Mouse (Mus musculus): ENCODE results near the gene Zfp341. TPM values are rescaled to one million over a fixed set of nuclear protein-coding genes. Genes with fewer than 3 reads are reported as not detected.
A peak's percentile ranks its signal among the peaks of the same experiment; 100 is the strongest.

Zfp341 gene
- polyA plus RNA-seq, 1 experiment = 18.7 TPM

GRCm38 (mm10) chr2:154591239-154591638 lies 21.9 kb upstream of the Zfp341 start:
- no peak for DNase-seq (ENCODE audit: low read depth)
- no peak for TF ChIP-seq POLR2A (IDR thresholded peaks at IDR 0.05; ENCODE audit: borderline replicate concordance, extremely low read depth, insufficient read depth, insufficient read length, poor library complexity, severe bottlenecking)
- no peak for TF ChIP-seq CTCF (IDR thresholded peaks at IDR 0.05; ENCODE audit: borderline replicate concordance, extremely low read depth, insufficient read depth, insufficient read length)

GRCm38 (mm10) chr2:154593025-154593424 lies 20.1 kb upstream of the Zfp341 start:
- DNase-seq (ENCODE audit: low read depth) = no peak

GRCm38 (mm10) chr2:154595775-154596174 lies 17.3 kb upstream of the Zfp341 start:
- peak; percentile 61 for DNase-seq (ENCODE audit: low read depth)
- no peak for TF ChIP-seq CTCF (IDR thresholded peaks at IDR 0.05; ENCODE audit: borderline replicate concordance, extremely low read depth, insufficient read depth, insufficient read length)
- no peak for TF ChIP-seq POLR2A (IDR thresholded peaks at IDR 0.05; ENCODE audit: borderline replicate concordance, extremely low read depth, insufficient read depth, insufficient read length, poor library complexity, severe bottlenecking)

More at GRCm38 (mm10) chr2:154593025-154593424, 20.1 kb upstream of the Zfp341 start:
- no peak for TF ChIP-seq POLR2A (IDR thresholded peaks at IDR 0.05; ENCODE audit: borderline replicate concordance, extremely low read depth, insufficient read depth, insufficient read length, poor library complexity, severe bottlenecking)
- peak; percentile 42; the same call in 1 of the 2 replicates for TF ChIP-seq CTCF (IDR thresholded peaks at IDR 0.05; ENCODE audit: borderline replicate concordance, extremely low read depth, insufficient read depth, insufficient read length)

GRCm38 (mm10) chr2:154597399-154597798 lies 15.7 kb upstream of the Zfp341 start:
- no peak for DNase-seq (ENCODE audit: low read depth)
- no peak for TF ChIP-seq CTCF (IDR thresholded peaks at IDR 0.05; ENCODE audit: borderline replicate concordance, extremely low read depth, insufficient read depth, insufficient read length)
- TF ChIP-seq POLR2A (IDR thresholded peaks at IDR 0.05; ENCODE audit: borderline replicate concordance, extremely low read depth, insufficient read depth, insufficient read length, poor library complexity, severe bottlenecking) = no peak

- DNase-seq (ENCODE audit: low read depth) = no peak
- TF ChIP-seq CTCF (IDR thresholded peaks at IDR 0.05; ENCODE audit: borderline replicate concordance, extremely low read depth, insufficient read depth, insufficient read length) = no peak
- TF ChIP-seq POLR2A (IDR thresholded peaks at IDR 0.05; ENCODE audit: borderline replicate concordance, extremely low read depth, insufficient read depth, insufficient read length, poor library complexity, severe bottlenecking) = no peak
Observed at GRCm38 (mm10) chr2:154600586-154600985, 12.5 kb upstream of the Zfp341 start.

- DNase-seq (ENCODE audit: low read depth) = no peak
- no peak for TF ChIP-seq POLR2A (IDR thresholded peaks at IDR 0.05; ENCODE audit: borderline replicate concordance, extremely low read depth, insufficient read depth, insufficient read length, poor library complexity, severe bottlenecking)
- TF ChIP-seq CTCF (IDR thresholded peaks at IDR 0.05; ENCODE audit: borderline replicate concordance, extremely low read depth, insufficient read depth, insufficient read length) = no peak
Observed at GRCm38 (mm10) chr2:154601324-154601723, 11.8 kb upstream of the Zfp341 start.

- no peak for DNase-seq (ENCODE audit: low read depth)
- TF ChIP-seq CTCF (IDR thresholded peaks at IDR 0.05; ENCODE audit: borderline replicate concordance, extremely low read depth, insufficient read depth, insufficient read length) (no peak), POLR2A (IDR thresholded peaks at IDR 0.05; ENCODE audit: borderline replicate concordance, extremely low read depth, insufficient read depth, insufficient read length, poor library complexity, severe bottlenecking) (no peak)
Observed at GRCm38 (mm10) chr2:154603007-154603637, 10.0 kb upstream of the Zfp341 start.

- DNase-seq (ENCODE audit: low read depth) = peak; percentile 99
- TF ChIP-seq POLR2A (IDR thresholded peaks at IDR 0.05; ENCODE audit: borderline replicate concordance, extremely low read depth, insufficient read depth, insufficient read length, poor library complexity, severe bottlenecking) (peak; percentile 36; the same call in 1 of the 2 replicates), CTCF (IDR thresholded peaks at IDR 0.05; ENCODE audit: borderline replicate concordance, extremely low read depth, insufficient read depth, insufficient read length) (no peak)
Observed at GRCm38 (mm10) chr2:154603638-154604153, 9.4 kb upstream of the Zfp341 start, which contains the start of gene Pxmp4. Gene Pxmp4, minus strand, starts transcription at chr2:154603708.

- DNase-seq (ENCODE audit: low read depth) = no peak
- TF ChIP-seq CTCF (IDR thresholded peaks at IDR 0.05; ENCODE audit: borderline replicate concordance, extremely low read depth, insufficient read depth, insufficient read length) (no peak), POLR2A (IDR thresholded peaks at IDR 0.05; ENCODE audit: borderline replicate concordance, extremely low read depth, insufficient read depth, insufficient read length, poor library complexity, severe bottlenecking) (no peak)
Observed at GRCm38 (mm10) chr2:154604156-154604555, 8.9 kb upstream of the Zfp341 start.

- TF ChIP-seq CTCF (IDR thresholded peaks at IDR 0.05; ENCODE audit: borderline replicate concordance, extremely low read depth, insufficient read depth, insufficient read length) = no peak
- TF ChIP-seq POLR2A (IDR thresholded peaks at IDR 0.05; ENCODE audit: borderline replicate concordance, extremely low read depth, insufficient read depth, insufficient read length, poor library complexity, severe bottlenecking) = no peak
- DNase-seq (ENCODE audit: low read depth) = no peak
Observed at GRCm38 (mm10) chr2:154606965-154607364, 6.1 kb upstream of the Zfp341 start.

- TF ChIP-seq POLR2A (IDR thresholded peaks at IDR 0.05; ENCODE audit: borderline replicate concordance, extremely low read depth, insufficient read depth, insufficient read length, poor library complexity, severe bottlenecking) (no peak), CTCF (IDR thresholded peaks at IDR 0.05; ENCODE audit: borderline replicate concordance, extremely low read depth, insufficient read depth, insufficient read length) (no peak)
Observed at GRCm38 (mm10) chr2:154609050-154609767, 3.9 kb upstream of the Zfp341 start.

More at GRCm38 (mm10) chr2:154609050-154609767, 3.9 kb upstream of the Zfp341 start:
- no peak for DNase-seq (ENCODE audit: low read depth)

Data from brain, embryonic 14.5 days (tissue).